Mouse (Mus musculus) liver, postnatal 0 days (tissue): ENCODE measurements around the gene Gm10273. TPM values are rescaled to one million over a fixed set of nuclear protein-coding genes. Genes with fewer than 3 reads are reported as not detected.
A peak's percentile ranks its signal among the peaks of the same experiment; 100 is the strongest.

ENCODE experiments used
- ATAC-seq: fragments of 200-750 bp; cut with Nextera tagmentation; 2 replicates; pipeline ENCODE4 v1.8.0; 2017; ENCODE audit warnings: mild to moderate bottlenecking, moderate library complexity
- DNase-seq: peaks from one replicate; pipeline ENCODE4 v3.0.0-alpha.2; 2016
- H3K27ac ChIP-seq: fragments of 300-500 bp; sonication (generic); 2 replicates; pipeline ENCODE4 v1.5.1; 2014; ENCODE audit warnings: antibody characterized with exemption, moderate library complexity, mild to moderate bottlenecking, low read depth
- H3K27me3 ChIP-seq: fragments of 300-500 bp; sonication (generic); 2 replicates; pipeline ENCODE4 v1.6.1; 2014; ENCODE audit warnings: low read length, control low read depth, mixed read lengths; ENCODE audit not compliant: insufficient read depth
- H3K36me3 ChIP-seq: fragments of 300-500 bp; sonication (generic); replicated peaks from 2 replicates; pipeline ENCODE4 v1.6.1; 2014; ENCODE audit warnings: mild to moderate bottlenecking, control low read depth, low read length, moderate library complexity, mixed read lengths; ENCODE audit not compliant: insufficient read depth
- H3K4me1 ChIP-seq: fragments of 300-500 bp; sonication (generic); 2 replicates; pipeline ENCODE4 v1.6.1; 2014; ENCODE audit warnings: antibody characterized with exemption, mild to moderate bottlenecking, control low read depth; ENCODE audit not compliant: insufficient read depth
- H3K4me2 ChIP-seq: fragments of 300-500 bp; sonication (generic); 2 replicates; pipeline ENCODE4 v1.6.1; 2014; ENCODE audit warnings: low read depth, mild to moderate bottlenecking, low read length, moderate library complexity, mixed read lengths
- H3K4me3 ChIP-seq: fragments of 300-500 bp; sonication (generic); 2 replicates; pipeline ENCODE4 v1.5.1; 2014; ENCODE audit warnings: low read depth, low read length
- H3K9ac ChIP-seq: fragments of 300-500 bp; sonication (generic); replicated peaks from 2 replicates; pipeline ENCODE4 v1.6.1; 2014; ENCODE audit warnings: mild to moderate bottlenecking, moderate library complexity
- H3K9me3 ChIP-seq: fragments of 300-500 bp; sonication (generic); 2 replicates; pipeline ENCODE4 v1.6.1; 2016; ENCODE audit warnings: mild to moderate bottlenecking, control low read depth, low read length, mixed read lengths
- CTCF ChIP-seq: sonication (generic); IDR thresholded peaks from 2 replicates; pipeline ENCODE4 v1.5.1; 2016; ENCODE audit warnings: antibody characterized with exemption, low read depth
- EP300 ChIP-seq: IDR thresholded peaks from 2 replicates; pipeline ENCODE4 v1.6.1; 2016; ENCODE audit warnings: antibody characterized with exemption, low read depth, mild to moderate bottlenecking
- WGBS: fragments of 180-500 bp; shearing (Covaris S2); extraction: QIAGEN DNeasy Blood & Tissue Kit; methylation state at CpG from one replicate; pipeline ENCODE4 v1.1.7; 2014; ENCODE audit not compliant: insufficient replicate concordance; 5-methylcytosine and 5-hydroxymethylcytosine counted together
- polyA plus RNA-seq: library from polyadenylated mRNA; unstranded; fragments of >200 nt; fragmentation: Nextera tagmentation; extraction: Ambion mirVana; gene quantifications from 2 replicates; pipeline ENCODE4 v1.2.1, GENCODE M21; 2015

The Gm10273 gene
- polyA plus RNA-seq, 1 experiment from 2014 or later: 8.4 TPM

DNA sequence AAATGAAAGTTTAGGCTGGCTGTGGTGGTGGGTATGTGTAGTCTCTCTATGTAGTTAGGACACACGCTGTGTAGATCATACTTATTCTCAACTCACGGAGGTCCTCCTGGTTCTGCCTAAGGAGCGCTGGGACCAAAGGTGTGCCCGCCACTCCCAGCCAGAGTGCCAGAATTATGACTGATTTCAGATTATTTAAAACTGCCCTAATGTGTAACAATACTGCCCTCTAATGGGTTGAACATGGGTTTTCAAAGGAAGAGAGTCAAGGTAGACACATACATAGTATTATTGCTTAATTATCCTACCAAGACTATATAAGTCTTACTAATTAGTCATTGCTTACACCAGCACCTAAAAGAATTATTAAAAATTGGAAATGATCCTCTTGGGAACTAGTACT, 36.7 kb upstream of the Gm10273 start:
- ATAC-seq (no peak), DNase-seq (no peak)
- Histone ChIP-seq H3K9ac (no peak overlapping the region), H3K4me1 (no peaks in the 10 kb centered on the region), H3K27me3 (no peaks in the 10 kb centered on the region), H3K4me2 (no peak overlapping the region), H3K27ac (no peak overlapping the region), H3K36me3 (peaks cover 61% of the 10 kb centered on the region), H3K4me3 (no peak overlapping the region), H3K9me3 (no peaks in the 10 kb centered on the region)
- 64% methylated on average over 4 of the region's 4 CpGs for WGBS
- peak; percentile 56 for TF ChIP-seq CTCF
- TF ChIP-seq EP300: no peak

DNA sequence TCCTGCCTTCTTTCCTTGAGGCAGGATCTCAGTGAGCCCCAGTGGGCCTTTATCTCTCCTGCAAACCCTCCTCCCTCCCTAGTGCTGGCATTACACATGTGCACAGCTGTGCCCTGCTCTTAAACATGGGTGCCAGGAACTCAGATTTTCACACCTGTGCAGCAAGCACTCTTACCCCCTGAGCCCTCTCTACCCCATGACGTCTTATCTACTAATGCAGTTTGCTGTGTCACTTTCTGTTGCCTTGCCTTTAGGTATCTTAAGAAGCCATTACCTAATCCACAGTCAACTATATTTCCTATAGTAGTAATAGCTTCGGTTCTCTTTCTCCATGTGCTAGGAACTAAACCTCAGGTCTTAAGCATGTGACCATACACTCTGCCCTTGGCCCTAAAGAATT, 32.2 kb upstream of the Gm10273 start:
- ATAC-seq (no peak), DNase-seq (no peak)
- H3K27me3 ChIP-seq: no peaks in the 10 kb centered on the region
- no peak overlapping the region for H3K4me3 ChIP-seq
- H3K36me3 ChIP-seq: peaks cover 73% of the 10 kb centered on the region
- H3K4me1 ChIP-seq: 0 out of 2 replicates have a peak, but pooled peaks cover 3% of the 10 kb centered on the region
- no peak overlapping the region for H3K9ac ChIP-seq
- H3K9me3 ChIP-seq: no peaks in the 10 kb centered on the region
- TF ChIP-seq CTCF (no peak), EP300 (no peak)
- WGBS: 50% methylated on average over 2 of the region's 2 CpGs
- H3K27ac ChIP-seq: no peak overlapping the region
- H3K4me2 ChIP-seq: no peak overlapping the region

DNA sequence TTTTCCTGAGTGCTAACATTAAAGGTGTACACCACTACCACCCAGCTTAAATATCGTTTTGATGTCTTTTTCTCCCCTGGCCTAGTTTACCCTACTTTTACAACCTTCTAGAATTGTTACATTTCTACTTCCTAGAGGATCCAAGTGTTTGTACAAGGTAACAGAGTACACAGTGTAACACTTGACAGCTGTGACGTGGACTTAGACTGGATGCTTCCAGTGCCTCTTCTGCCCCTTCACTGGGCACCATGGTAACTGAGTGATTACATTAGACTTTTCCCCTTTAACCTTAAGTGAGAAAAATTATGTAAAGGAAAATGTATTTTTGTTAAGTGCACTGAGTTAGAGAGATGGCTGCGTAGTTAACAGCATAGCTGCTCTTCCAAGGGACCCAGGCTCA, 30.9 kb upstream of the Gm10273 start:
- Histone ChIP-seq H3K27me3 (no peaks in the 10 kb centered on the region), H3K27ac (no peak overlapping the region), H3K9ac (no peak overlapping the region), H3K4me2 (no peak overlapping the region), H3K36me3 (peaks cover 80% of the 10 kb centered on the region), H3K4me3 (no peak overlapping the region), H3K4me1 (0 out of 2 replicates have a peak, but pooled peaks cover 3% of the 10 kb centered on the region), H3K9me3 (no peaks in the 10 kb centered on the region)
- TF ChIP-seq CTCF: no peak
- TF ChIP-seq EP300: no peak
- WGBS: 83% methylated on average over 3 of the region's 3 CpGs
- no peak for ATAC-seq
- DNase-seq: no peak

DNA sequence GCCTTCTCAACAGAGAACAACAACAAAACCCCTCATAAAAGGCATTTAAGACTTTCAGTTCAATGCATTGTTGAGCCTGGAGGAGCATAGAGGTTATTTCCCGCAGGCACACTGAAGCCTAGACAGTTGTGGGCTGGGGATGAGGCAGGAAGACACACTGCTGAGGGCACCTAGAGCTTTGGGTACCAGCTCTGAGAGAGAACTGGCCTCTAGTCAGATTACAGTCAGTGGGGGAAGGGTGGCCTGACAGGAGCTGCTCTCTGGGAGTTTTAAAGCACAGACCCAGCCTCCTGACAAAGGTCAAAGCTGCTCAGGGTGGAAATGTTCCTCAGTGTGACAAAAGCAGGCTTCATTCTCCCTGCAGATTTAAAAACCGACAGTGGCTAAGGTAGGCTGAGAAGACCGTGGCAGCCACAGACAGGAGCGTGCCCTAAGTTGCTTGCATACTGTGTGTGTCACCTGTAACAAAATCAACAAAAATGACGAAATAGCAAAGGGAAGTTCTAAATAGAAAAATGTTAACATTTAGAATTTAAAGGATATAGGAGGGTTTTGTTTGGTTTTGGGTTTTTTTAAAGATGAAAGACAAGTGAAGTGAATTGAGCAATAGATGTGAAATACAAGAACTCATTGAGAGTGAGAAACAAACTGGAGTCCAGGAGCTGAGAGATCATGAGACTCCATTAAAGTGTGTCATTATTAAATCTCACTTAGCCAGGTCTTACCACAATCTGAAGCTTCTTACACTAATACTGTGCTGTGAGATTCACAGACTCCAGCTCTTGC, 29.4 kb upstream of the Gm10273 start:
- no peak overlapping the region for H3K4me3 ChIP-seq
- peak; percentile 43; the same call in 1 of the 2 replicates for ATAC-seq
- H3K4me2 ChIP-seq: no peak overlapping the region
- H3K4me1 ChIP-seq: 0 out of 2 replicates have a peak, but pooled peaks cover 3% of the 10 kb centered on the region
- no peak overlapping the region for H3K27ac ChIP-seq
- H3K9ac ChIP-seq: no peak overlapping the region
- peaks cover 85% of the 10 kb centered on the region for H3K36me3 ChIP-seq
- DNase-seq: no peak
- no peak for TF ChIP-seq EP300
- no peak for TF ChIP-seq CTCF
- no peaks in the 10 kb centered on the region for H3K27me3 ChIP-seq
- no peaks in the 10 kb centered on the region for H3K9me3 ChIP-seq
- 62% methylated on average over 5 of the region's 5 CpGs for WGBS

DNA sequence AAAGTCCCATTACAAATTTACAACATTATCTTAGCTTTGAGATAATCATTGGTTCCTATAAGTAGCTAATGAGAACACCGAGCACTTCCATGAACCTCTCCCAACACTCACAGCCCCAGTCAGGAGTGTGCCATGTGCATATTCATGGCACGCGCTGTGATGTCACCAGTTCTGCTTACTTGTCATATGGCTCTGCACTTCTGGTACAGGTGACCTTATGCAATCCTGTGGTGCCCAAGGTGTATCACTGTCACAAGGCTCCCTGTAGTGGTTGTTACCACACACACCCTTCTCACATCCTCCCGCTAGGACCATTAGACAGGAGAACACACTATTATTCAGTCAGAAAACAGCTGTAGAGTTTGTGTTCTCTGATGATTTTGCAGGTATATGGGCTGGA, 28.7 kb upstream of the Gm10273 start:
- TF ChIP-seq EP300: no peak
- TF ChIP-seq CTCF: no peak
- DNase-seq (no peak), ATAC-seq (no peak)
- Histone ChIP-seq H3K36me3 (peaks cover 85% of the 10 kb centered on the region), H3K4me2 (no peak overlapping the region), H3K27me3 (no peaks in the 10 kb centered on the region), H3K4me1 (0 out of 2 replicates have a peak, but pooled peaks cover 3% of the 10 kb centered on the region), H3K27ac (no peak overlapping the region), H3K9ac (no peak overlapping the region), H3K9me3 (no peaks in the 10 kb centered on the region), H3K4me3 (no peak overlapping the region)
- 96% methylated on average over 4 of the region's 4 CpGs for WGBS

DNA sequence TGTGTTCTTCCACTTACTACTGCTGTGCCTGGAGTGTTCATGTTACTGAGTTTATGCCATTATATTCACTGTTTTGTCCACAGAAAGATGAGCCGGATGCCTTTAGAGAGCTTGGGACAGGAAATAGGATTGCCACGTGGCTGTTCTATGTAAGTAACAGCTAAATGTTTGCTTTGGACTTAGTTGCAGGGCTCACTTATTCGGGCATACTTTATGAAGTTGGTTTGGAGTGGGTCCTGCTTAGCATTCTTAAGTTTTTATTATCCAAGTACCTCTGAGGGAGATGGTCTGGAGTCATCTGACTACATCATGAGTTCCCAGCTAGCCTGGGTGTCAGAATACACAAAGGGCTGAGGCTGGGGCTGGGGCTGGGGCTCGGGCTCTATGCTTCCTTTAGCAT, 28.2 kb upstream of the Gm10273 start:
- H3K36me3 ChIP-seq: peaks cover 82% of the 10 kb centered on the region
- ATAC-seq (no peak), DNase-seq (no peak)
- no peak overlapping the region for H3K4me3 ChIP-seq
- no peaks in the 10 kb centered on the region for H3K27me3 ChIP-seq
- no peak for TF ChIP-seq CTCF
- TF ChIP-seq EP300: no peak
- WGBS: 72% methylated on average over 4 of the region's 4 CpGs
- H3K9me3 ChIP-seq: no peaks in the 10 kb centered on the region
- no peak overlapping the region for H3K9ac ChIP-seq
- no peak overlapping the region for H3K4me2 ChIP-seq
- 0 out of 2 replicates have a peak, but pooled peaks cover 3% of the 10 kb centered on the region for H3K4me1 ChIP-seq
- no peak overlapping the region for H3K27ac ChIP-seq
